Mouse (Mus musculus) C3H10T1/2 (cell line): Measurements from ENCODE around the gene Mrpl42. TPM values are rescaled to one million over a fixed set of nuclear protein-coding genes. Genes with fewer than 3 reads are reported as not detected.

Experiments
- polyA plus RNA-seq, 2 experiments: library from polyadenylated mRNA; unstranded; fragments of >200 nt; fragmentation: generic; extraction: Trizol; gene quantifications; one replicate each; pipeline ENCODE4 v1.2.1; 2012; ENCODE audit warnings: missing spikeins in 2 of 2

The Mrpl42 gene
- polyA plus RNA-seq = 100 to 1,000 TPM in 1 of 2 experiments, 10 to 100 TPM in 1; 77.3 to 167 TPM

GRCm38 (mm10) chr10:95501463-95502081 is at the start of gene Mrpl42:
TSS of gene Mrpl42 (minus strand) at chr10:95501940.

GRCm38 (mm10) chr10:95514656-95515292 is 13.0 kb upstream of the Mrpl42 start, which contains the start of gene Ube2n:
TSS of gene Ube2n (plus strand) at chr10:95515145.

Other genes starting within 250 kb of the Mrpl42 start
- gene Cradd, start 177.8 kb downstream of the Mrpl42 start, polyA plus RNA-seq = 10 to 100 TPM in 1 of 2 experiments, 1 to 10 TPM in 1; 3.5 to 10.2 TPM
- 1 to 10 TPM; 1.4 to 2.9 TPM for gene Socs2, start 84.8 kb downstream of the Mrpl42 start, polyA plus RNA-seq
- 100 to 1,000 TPM; 116 to 119 TPM for gene Ube2n, start 13.2 kb upstream of the Mrpl42 start, polyA plus RNA-seq
- gene Nudt4, start 62.2 kb upstream of the Mrpl42 start, polyA plus RNA-seq = 10 to 100 TPM; 12.2 to 30.3 TPM
- under 1 TPM; 0.46 to 0.54 TPM for gene Anapc15-ps, start 171.5 kb upstream of the Mrpl42 start, polyA plus RNA-seq